Mouse (Mus musculus) hindbrain, embryonic 10.5 days (tissue): ENCODE measurements around the gene Synpo2l. TPM values are rescaled to one million over a fixed set of nuclear protein-coding genes. Genes with fewer than 3 reads are reported as not detected.
"Not testable (repeated sequence)": the region's sequence is repeated elsewhere in the genome, so short reads cannot be mapped to it uniquely, and the experiment has no call there.

ENCODE experiments used
- DNase-seq: peaks from one replicate; pipeline ENCODE4 v3.0.0-alpha.2; 2017; ENCODE audit warnings: low spot score
- H3K27ac ChIP-seq: fragments of 300-500 bp; sonication (generic); 2 replicates; pipeline ENCODE4 v1.5.1; 2016; ENCODE audit warnings: mild to moderate bottlenecking, moderate library complexity
- H3K27me3 ChIP-seq: fragments of 300-500 bp; sonication (generic); 2 replicates; pipeline ENCODE4 v1.6.1; 2016; ENCODE audit warnings: mild to moderate bottlenecking; ENCODE audit not compliant: poor library complexity, insufficient read depth, severe bottlenecking
- H3K36me3 ChIP-seq: fragments of 300-500 bp; sonication (generic); 2 replicates; pipeline ENCODE4 v1.6.1; 2016; ENCODE audit warnings: mild to moderate bottlenecking, moderate library complexity
- H3K4me1 ChIP-seq: fragments of 300-500 bp; sonication (generic); replicated peaks from 2 replicates; pipeline ENCODE4 v1.6.1; 2016; ENCODE audit warnings: mild to moderate bottlenecking
- H3K4me3 ChIP-seq: fragments of 300-500 bp; sonication (generic); 2 replicates; pipeline ENCODE4 v1.5.1; 2016; ENCODE audit warnings: mild to moderate bottlenecking, moderate library complexity
- H3K9me3 ChIP-seq: fragments of 300-500 bp; sonication (generic); 2 replicates; pipeline ENCODE4 v1.6.1; 2016; ENCODE audit warnings: mild to moderate bottlenecking, moderate library complexity
- WGBS: fragments of 180-500 bp; shearing (Covaris S2); methylation state at CpG from one replicate; pipeline ENCODE4 v1.1.7; 2016; 5-methylcytosine and 5-hydroxymethylcytosine counted together
- polyA plus RNA-seq: library from polyadenylated mRNA; unstranded; fragments of >200 nt; fragmentation: Nextera tagmentation; extraction: Ambion mirVana; gene quantifications from 2 replicates; pipeline ENCODE4 v1.2.1, GENCODE M21; 2016

Synpo2l gene
- polyA plus RNA-seq, 1 experiment from 2014 or later, result 0.46 TPM

GRCm38 (mm10) chr14:20654690-20655421 lies 13.3 kb downstream of the Synpo2l start:
- Histone ChIP-seq H3K4me3 (no peak overlapping the region), H3K4me1 (peaks cover 10% of the 10 kb centered on the region; the same call in 1 of the 2 replicates), H3K27ac (no peak overlapping the region), H3K27me3 (no peaks in the 10 kb centered on the region), H3K9me3 (no peaks in the 10 kb centered on the region), H3K36me3 (no peaks in the 10 kb centered on the region)
- 80% methylated on average over 9 of the region's 9 CpGs for WGBS
- DNase-seq, result no peak

GRCm38 (mm10) chr14:20651722-20652256 lies 16.4 kb downstream of the Synpo2l start:
- WGBS, result 72% methylated on average over 4 of the region's 4 CpGs
- H3K27ac ChIP-seq, result no peak overlapping the region

GRCm38 (mm10) chr14:20651000-20651399 lies 17.2 kb downstream of the Synpo2l start:
- H3K9me3 ChIP-seq, result no peaks in the 10 kb centered on the region

More at GRCm38 (mm10) chr14:20651722-20652256, 16.4 kb downstream of the Synpo2l start:
- Histone ChIP-seq H3K36me3 (no peaks in the 10 kb centered on the region), H3K4me3 (no peak overlapping the region), H3K4me1 (peaks cover 10% of the 10 kb centered on the region; the same call in 1 of the 2 replicates), H3K9me3 (no peaks in the 10 kb centered on the region), H3K27me3 (no peaks in the 10 kb centered on the region)
- DNase-seq, result no peak

GRCm38 (mm10) chr14:20646381-20646780 lies 21.8 kb downstream of the Synpo2l start:
- H3K27ac ChIP-seq, result no peak overlapping the region
- H3K27me3 ChIP-seq, result no peaks in the 10 kb centered on the region
- no peak for DNase-seq
- H3K36me3 ChIP-seq, result no peaks in the 10 kb centered on the region
- H3K4me3 ChIP-seq, result no peak overlapping the region
- peaks cover 8% of the 10 kb centered on the region for H3K4me1 ChIP-seq
- no peaks in the 10 kb centered on the region for H3K9me3 ChIP-seq

More at GRCm38 (mm10) chr14:20651000-20651399, 17.2 kb downstream of the Synpo2l start:
- WGBS, result 80% methylated on average over 2 of the region's 2 CpGs
- peaks cover 4% of the 10 kb centered on the region; the same call in 1 of the 2 replicates for H3K4me1 ChIP-seq
- H3K36me3 ChIP-seq, result no peaks in the 10 kb centered on the region
- no peaks in the 10 kb centered on the region for H3K27me3 ChIP-seq
- no peak overlapping the region for H3K27ac ChIP-seq
- no peak overlapping the region for H3K4me3 ChIP-seq
- no peak for DNase-seq

- no peak for DNase-seq
- 31% methylated on average over 3 of the region's 3 CpGs for WGBS
- no peaks in the 10 kb centered on the region for H3K9me3 ChIP-seq
- H3K4me1 ChIP-seq, result peaks cover 9% of the 10 kb centered on the region
- H3K4me3 ChIP-seq, result no peak overlapping the region
- no peaks in the 10 kb centered on the region for H3K36me3 ChIP-seq
- H3K27me3 ChIP-seq, result no peaks in the 10 kb centered on the region
- H3K27ac ChIP-seq, result no peak overlapping the region
Measured at GRCm38 (mm10) chr14:20645547-20645946, 22.6 kb downstream of the Synpo2l start.

GRCm38 (mm10) chr14:20641438-20641875 lies 26.7 kb downstream of the Synpo2l start:
- Histone ChIP-seq H3K27ac (peak overlapping the region; percentile 97), H3K27me3 (no peaks in the 10 kb centered on the region), H3K4me3 (peak overlapping the region; percentile 93), H3K36me3 (no peaks in the 10 kb centered on the region), H3K9me3 (no peaks in the 10 kb centered on the region), H3K4me1 (peaks cover 18% of the 10 kb centered on the region)
- DNase-seq, result peak; percentile 28
- WGBS, result 19% methylated on average over 10 of the region's 10 CpGs

- WGBS, result under 1% methylated on average over 73 of the region's 73 CpGs
- Histone ChIP-seq H3K36me3 (no peaks in the 10 kb centered on the region), H3K4me3 (peak within 1 kb of the TSS; percentile 93), H3K9me3 (no peaks in the 10 kb centered on the region), H3K4me1 (peaks cover 18% of the 10 kb centered on the region), H3K27ac (peak within 1 kb of the TSS; percentile 97), H3K27me3 (no peaks in the 10 kb centered on the region)
- peak; percentile 97 for DNase-seq
Measured at GRCm38 (mm10) chr14:20640644-20641437, 27.3 kb downstream of the Synpo2l start, which contains the start of gene Usp54. Usp54 (minus strand) TSS chr14:20641063.

GRCm38 (mm10) chr14:20639918-20640619 lies 28.1 kb downstream of the Synpo2l start:
- Histone ChIP-seq H3K27me3 (no peaks in the 10 kb centered on the region), H3K4me3 (peak overlapping the region; percentile 93), H3K36me3 (0 out of 2 replicates have a peak, but pooled peaks cover 4% of the 10 kb centered on the region), H3K4me1 (peaks cover 18% of the 10 kb centered on the region), H3K9me3 (no peaks in the 10 kb centered on the region), H3K27ac (peak overlapping the region; percentile 97)
- peak; percentile 32 for DNase-seq
- 2% methylated on average over 16 of the region's 16 CpGs for WGBS

GRCm38 (mm10) chr14:20638702-20639101 lies 29.5 kb downstream of the Synpo2l start:
- H3K36me3 ChIP-seq, result 0 out of 2 replicates have a peak, but pooled peaks cover 4% of the 10 kb centered on the region
- 92% methylated on average over 6 of the region's 6 CpGs for WGBS
- no peak overlapping the region for H3K4me3 ChIP-seq
- DNase-seq, result no peak
- no peaks in the 10 kb centered on the region for H3K27me3 ChIP-seq
- no peak overlapping the region for H3K27ac ChIP-seq
- peaks cover 18% of the 10 kb centered on the region for H3K4me1 ChIP-seq
- no peaks in the 10 kb centered on the region for H3K9me3 ChIP-seq

GRCm38 (mm10) chr14:20637818-20638574 lies 30.2 kb downstream of the Synpo2l start:
- H3K27me3 ChIP-seq, result no peaks in the 10 kb centered on the region
- H3K9me3 ChIP-seq, result no peaks in the 10 kb centered on the region
- H3K36me3 ChIP-seq, result 0 out of 2 replicates have a peak, but pooled peaks cover 4% of the 10 kb centered on the region
- no peak overlapping the region for H3K27ac ChIP-seq
- no peak for DNase-seq
- no peak overlapping the region for H3K4me3 ChIP-seq
- peaks cover 18% of the 10 kb centered on the region for H3K4me1 ChIP-seq
- WGBS, result 90% methylated on average over 2 of the region's 2 CpGs

- not testable (repeated sequence) for H3K4me3 ChIP-seq, H3K36me3 ChIP-seq, DNase-seq, H3K9me3 ChIP-seq, H3K27me3 ChIP-seq, H3K27ac ChIP-seq
- 96% methylated on average over 3 of the region's 3 CpGs for WGBS
- H3K4me1 ChIP-seq, result peaks cover 15% of the 10 kb centered on the region
Measured at GRCm38 (mm10) chr14:20636968-20637367, 31.2 kb downstream of the Synpo2l start.

GRCm38 (mm10) chr14:20635546-20635945 lies 32.6 kb downstream of the Synpo2l start:
- DNase-seq, result no peak
- WGBS, result 96% methylated on average over 2 of the region's 2 CpGs

More at GRCm38 (mm10) chr14:20635546-20635945, 32.6 kb downstream of the Synpo2l start:
- no peak overlapping the region for H3K4me3 ChIP-seq
- peaks cover 9% of the 10 kb centered on the region for H3K4me1 ChIP-seq
- 0 out of 2 replicates have a peak, but pooled peaks cover 4% of the 10 kb centered on the region for H3K36me3 ChIP-seq
- no peaks in the 10 kb centered on the region for H3K27me3 ChIP-seq
- H3K27ac ChIP-seq, result no peak overlapping the region
- no peaks in the 10 kb centered on the region for H3K9me3 ChIP-seq
